Mouse (Mus musculus): ENCODE data around the gene Vat1l. TPM values are rescaled to one million over a fixed set of nuclear protein-coding genes. Genes with fewer than 3 reads are reported as not detected.

Gene Vat1l
- polyA plus RNA-seq, 1 experiment = not detected

DNA sequence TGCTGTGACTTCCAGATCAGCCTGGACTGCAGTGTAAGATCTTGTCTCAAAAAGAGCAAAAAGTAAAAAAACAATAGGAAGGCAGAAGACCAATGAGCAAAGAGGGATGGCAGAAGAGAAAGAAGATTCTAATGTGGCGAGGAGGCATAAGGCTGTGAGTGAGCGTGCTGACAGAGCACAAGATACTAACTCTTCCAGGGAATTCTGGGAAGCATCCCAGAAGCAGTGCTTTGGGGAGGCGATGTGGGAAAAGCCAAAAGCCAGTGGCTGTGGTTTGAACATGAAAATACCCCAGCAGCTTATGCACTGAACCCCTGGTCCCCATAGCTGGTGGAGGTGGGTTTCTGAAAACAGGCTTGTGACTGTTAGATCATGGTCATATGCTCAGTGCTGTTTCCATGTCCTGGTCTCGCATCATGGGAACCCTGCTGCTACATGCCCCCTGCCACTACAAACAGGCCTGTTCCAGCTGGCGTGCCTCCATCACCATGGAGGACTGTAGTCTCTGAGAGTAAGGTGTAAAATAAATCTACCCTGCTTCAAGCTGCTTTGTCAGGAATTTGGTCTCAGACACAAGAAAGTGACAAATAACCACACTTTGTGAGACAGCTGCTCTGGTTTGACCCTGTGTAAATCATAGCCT, 54.4 kb downstream of the Vat1l start:
- Histone ChIP-seq H3ac (ENCODE audit: control insufficient read depth, insufficient read length, low read depth) (no peak overlapping the region), H3K79me3 (ENCODE audit: low read depth) (no peaks in the 10 kb centered on the region), H3K27me3 (ENCODE audit: control insufficient read depth, insufficient read depth, insufficient read length) (no peaks in the 10 kb centered on the region), H3K4me3 (ENCODE audit: insufficient read depth, poor library complexity, severe bottlenecking) (no peak overlapping the region), H3K36me3 (ENCODE audit: control insufficient read depth, insufficient read depth) (no peaks in the 10 kb centered on the region), H3K79me2 (ENCODE audit: control insufficient read depth, insufficient read depth) (no peaks in the 10 kb centered on the region)
- TF ChIP-seq CEBPB (IDR thresholded peaks at IDR 0.05; ENCODE audit: low read depth) (no peak), FOSL1 (IDR thresholded peaks at IDR 0.05; ENCODE audit: insufficient read depth, low read length, poor library complexity, severe bottlenecking) (no peak), MAX (IDR thresholded peaks at IDR 0.05) (no peak), USF1 (IDR thresholded peaks at IDR 0.05; ENCODE audit: low read depth) (no peak), MYOG (IDR thresholded peaks at IDR 0.05; ENCODE audit: control insufficient read depth, extremely low read depth, insufficient read length) (no peak), CTCF (IDR thresholded peaks at IDR 0.05; ENCODE audit: control insufficient read depth, insufficient read depth, insufficient read length) (no peak), MYOD1 (IDR thresholded peaks at IDR 0.05; ENCODE audit: control insufficient read depth, insufficient read length, low read depth) (no peak)

DNA sequence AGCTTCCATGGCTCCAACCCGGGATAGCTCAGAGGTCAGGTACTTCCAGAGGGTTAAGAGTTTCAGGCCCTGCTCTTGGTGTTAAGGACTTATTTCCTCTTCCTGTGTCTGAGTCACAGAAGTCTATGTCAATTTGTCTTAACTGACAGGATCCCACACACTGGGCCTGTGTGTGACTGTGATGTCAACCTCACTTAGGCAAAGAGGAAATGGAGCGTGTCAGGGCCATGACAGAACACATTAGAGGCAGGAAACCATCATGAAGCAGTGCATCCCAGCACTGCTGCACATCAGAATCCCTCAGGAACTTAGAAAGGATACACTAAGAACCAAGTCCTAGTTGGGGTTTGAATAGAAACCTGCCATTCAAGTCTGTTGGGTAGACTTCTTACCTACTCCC, 56.9 kb downstream of the Vat1l start:
- Histone ChIP-seq H3K36me3 (ENCODE audit: control insufficient read depth, insufficient read depth) (no peaks in the 10 kb centered on the region), H3K4me3 (ENCODE audit: insufficient read depth, poor library complexity, severe bottlenecking) (no peak overlapping the region), H3K27me3 (ENCODE audit: control insufficient read depth, insufficient read depth, insufficient read length) (no peaks in the 10 kb centered on the region), H3ac (ENCODE audit: control insufficient read depth, insufficient read length, low read depth) (no peak overlapping the region), H3K79me3 (ENCODE audit: low read depth) (no peaks in the 10 kb centered on the region), H3K79me2 (ENCODE audit: control insufficient read depth, insufficient read depth) (no peaks in the 10 kb centered on the region)
- TF ChIP-seq MAX (IDR thresholded peaks at IDR 0.05) (no peak), CTCF (IDR thresholded peaks at IDR 0.05; ENCODE audit: control insufficient read depth, insufficient read depth, insufficient read length) (no peak), MYOD1 (IDR thresholded peaks at IDR 0.05; ENCODE audit: control insufficient read depth, insufficient read length, low read depth) (no peak), USF1 (IDR thresholded peaks at IDR 0.05; ENCODE audit: low read depth) (no peak), MYOG (IDR thresholded peaks at IDR 0.05; ENCODE audit: control insufficient read depth, extremely low read depth, insufficient read length) (no peak)

DNA sequence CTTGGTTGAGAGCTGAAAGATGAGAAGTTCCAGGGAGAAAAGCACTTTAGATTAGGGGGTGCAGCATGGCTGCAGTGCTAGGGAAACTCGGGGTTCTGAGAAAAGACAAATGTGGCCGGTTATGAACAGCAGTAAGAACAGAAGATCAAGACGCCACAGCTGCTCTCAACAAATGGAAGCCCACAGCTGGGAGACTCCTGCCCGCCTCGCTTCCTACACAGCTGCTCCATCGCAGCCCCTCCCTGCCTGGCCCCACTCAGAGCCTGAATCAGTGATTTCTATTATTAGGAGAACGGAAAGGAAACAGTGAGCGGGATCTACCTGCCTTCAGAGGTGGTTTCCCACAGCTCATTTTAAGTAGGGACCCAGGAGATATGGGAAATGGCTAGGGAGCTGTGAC, 69.1 kb downstream of the Vat1l start:
- H3K36me3 ChIP-seq (ENCODE audit: control insufficient read depth, insufficient read depth) = no peaks in the 10 kb centered on the region
- H3K79me3 ChIP-seq (ENCODE audit: low read depth) = no peaks in the 10 kb centered on the region
- H3K79me2 ChIP-seq (ENCODE audit: control insufficient read depth, insufficient read depth) = no peaks in the 10 kb centered on the region
- no peak overlapping the region for H3ac ChIP-seq (ENCODE audit: control insufficient read depth, insufficient read length, low read depth)
- H3K27me3 ChIP-seq (ENCODE audit: control insufficient read depth, insufficient read depth, insufficient read length) = no peaks in the 10 kb centered on the region
- TF ChIP-seq MYOD1 (IDR thresholded peaks at IDR 0.05; ENCODE audit: control insufficient read depth, insufficient read length, low read depth) = no peak
- TF ChIP-seq MAX (IDR thresholded peaks at IDR 0.05) = no peak
- no peak for TF ChIP-seq CTCF (IDR thresholded peaks at IDR 0.05; ENCODE audit: control insufficient read depth, insufficient read depth, insufficient read length)
- no peak for TF ChIP-seq FOSL1 (IDR thresholded peaks at IDR 0.05; ENCODE audit: insufficient read depth, low read length, poor library complexity, severe bottlenecking)
- TF ChIP-seq CEBPB (IDR thresholded peaks at IDR 0.05; ENCODE audit: low read depth) = no peak
- TF ChIP-seq USF1 (IDR thresholded peaks at IDR 0.05; ENCODE audit: low read depth) = no peak
- TF ChIP-seq MYOG (IDR thresholded peaks at IDR 0.05; ENCODE audit: control insufficient read depth, extremely low read depth, insufficient read length) = no peak
- H3K4me3 ChIP-seq (ENCODE audit: insufficient read depth, poor library complexity, severe bottlenecking) = no peak overlapping the region

DNA sequence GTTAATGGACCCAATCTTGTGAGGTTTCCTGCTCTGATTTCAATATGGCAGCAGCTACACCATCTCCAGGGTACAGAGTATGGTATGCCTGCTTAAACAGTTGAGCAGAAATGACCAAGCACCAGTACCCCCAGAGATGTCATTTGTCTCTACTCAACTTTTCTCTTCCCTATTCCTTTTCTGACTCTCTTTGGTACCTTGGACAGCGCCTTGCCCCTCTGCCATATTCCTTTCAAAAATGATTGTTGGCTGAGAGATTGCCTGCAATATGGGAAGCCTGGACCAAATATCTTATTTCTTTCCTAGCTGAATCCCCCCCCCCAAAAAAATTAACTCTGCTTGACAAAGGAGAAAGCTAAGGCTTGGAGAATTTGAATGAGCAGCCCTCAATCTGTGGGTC, 75.7 kb downstream of the Vat1l start:
- Histone ChIP-seq H3K79me2 (ENCODE audit: control insufficient read depth, insufficient read depth) (no peaks in the 10 kb centered on the region), H3K79me3 (ENCODE audit: low read depth) (no peaks in the 10 kb centered on the region), H3K4me3 (ENCODE audit: insufficient read depth, poor library complexity, severe bottlenecking) (no peak overlapping the region), H3K27me3 (ENCODE audit: control insufficient read depth, insufficient read depth, insufficient read length) (no peaks in the 10 kb centered on the region), H3ac (ENCODE audit: control insufficient read depth, insufficient read length, low read depth) (no peak overlapping the region), H3K36me3 (ENCODE audit: control insufficient read depth, insufficient read depth) (no peaks in the 10 kb centered on the region)
- TF ChIP-seq MAX (IDR thresholded peaks at IDR 0.05) = no peak
- no peak for TF ChIP-seq FOSL1 (IDR thresholded peaks at IDR 0.05; ENCODE audit: insufficient read depth, low read length, poor library complexity, severe bottlenecking)
- TF ChIP-seq CTCF (IDR thresholded peaks at IDR 0.05; ENCODE audit: control insufficient read depth, insufficient read depth, insufficient read length) = no peak
- no peak for TF ChIP-seq CEBPB (IDR thresholded peaks at IDR 0.05; ENCODE audit: low read depth)
- TF ChIP-seq MYOD1 (IDR thresholded peaks at IDR 0.05; ENCODE audit: control insufficient read depth, insufficient read length, low read depth) = no peak
- no peak for TF ChIP-seq MYOG (IDR thresholded peaks at IDR 0.05; ENCODE audit: control insufficient read depth, extremely low read depth, insufficient read length)
- no peak for TF ChIP-seq USF1 (IDR thresholded peaks at IDR 0.05; ENCODE audit: low read depth)

DNA sequence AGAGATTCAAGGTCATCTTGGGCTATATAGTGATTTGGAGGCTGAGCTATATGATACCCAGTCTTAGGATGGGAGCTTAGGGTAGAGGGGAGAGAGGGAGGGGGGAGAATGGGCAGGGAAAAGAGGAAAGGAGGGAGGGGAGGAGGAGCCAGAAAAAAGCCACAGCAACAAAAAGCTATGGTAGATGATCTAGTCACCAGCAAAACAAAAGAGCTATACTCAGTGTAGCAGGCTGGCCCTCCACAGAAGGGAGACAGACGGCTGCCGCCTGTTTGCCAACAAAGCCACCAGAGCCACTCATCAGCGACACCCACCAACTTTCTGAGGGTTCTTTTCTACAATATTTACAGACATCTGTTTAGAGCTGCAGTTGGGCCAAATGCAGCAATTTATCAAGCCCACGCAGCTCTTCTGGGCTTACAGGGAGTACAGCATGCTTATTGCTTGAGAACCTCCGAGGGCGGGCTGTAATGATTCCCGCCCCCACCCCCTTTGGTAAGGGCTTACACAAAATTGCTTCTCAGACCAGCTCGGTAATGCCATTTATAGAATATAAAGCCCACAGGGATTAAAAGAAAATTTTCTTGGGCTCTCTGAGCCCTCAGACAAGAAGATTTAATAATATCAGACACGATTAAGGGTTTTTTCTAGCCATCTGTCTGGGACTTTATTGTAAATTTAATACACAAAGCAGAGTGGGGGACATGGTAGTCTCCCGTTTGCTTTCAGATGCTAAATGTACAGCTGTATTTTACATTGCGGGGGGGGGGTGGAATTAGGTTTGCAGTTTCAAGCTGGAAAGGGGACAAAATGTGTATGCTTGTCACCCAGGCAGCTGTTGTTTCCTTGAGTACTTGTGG, 89.7 kb downstream of the Vat1l start:
- Histone ChIP-seq H3K79me3 (ENCODE audit: low read depth) (no peaks in the 10 kb centered on the region), H3K79me2 (ENCODE audit: control insufficient read depth, insufficient read depth) (no peaks in the 10 kb centered on the region), H3K27me3 (ENCODE audit: control insufficient read depth, insufficient read depth, insufficient read length) (no peaks in the 10 kb centered on the region), H3K36me3 (ENCODE audit: control insufficient read depth, insufficient read depth) (no peaks in the 10 kb centered on the region), H3K4me3 (ENCODE audit: insufficient read depth, poor library complexity, severe bottlenecking) (no peak overlapping the region), H3ac (ENCODE audit: control insufficient read depth, insufficient read length, low read depth) (no peak overlapping the region)
- TF ChIP-seq MAX (IDR thresholded peaks at IDR 0.05) (no peak), MYOD1 (IDR thresholded peaks at IDR 0.05; ENCODE audit: control insufficient read depth, insufficient read length, low read depth) (no peak), USF1 (IDR thresholded peaks at IDR 0.05; ENCODE audit: low read depth) (no peak), FOSL1 (IDR thresholded peaks at IDR 0.05; ENCODE audit: insufficient read depth, low read length, poor library complexity, severe bottlenecking) (no peak), CEBPB (IDR thresholded peaks at IDR 0.05; ENCODE audit: low read depth) (no peak), MYOG (IDR thresholded peaks at IDR 0.05; ENCODE audit: control insufficient read depth, extremely low read depth, insufficient read length) (no peak), CTCF (IDR thresholded peaks at IDR 0.05; ENCODE audit: control insufficient read depth, insufficient read depth, insufficient read length) (no peak)
